Mouse (Mus musculus): ENCODE results near the gene Ugdh. TPM values are rescaled to one million over a fixed set of nuclear protein-coding genes. Genes with fewer than 3 reads are reported as not detected.

Ugdh gene
- polyA plus RNA-seq, 1 experiment from 2014 or later = 70.3 TPM

- no peak overlapping the region for H3K4me2 ChIP-seq (replicated peaks; ENCODE audit: low read depth, low read length)
- H3K4me3 ChIP-seq (ENCODE audit: low read depth, low read length) = no peak overlapping the region
- H3K9me3 ChIP-seq (ENCODE audit: control insufficient read depth, low read length) = no peaks in the 10 kb centered on the region
- ATAC-seq (ENCODE audit: low FRiP score) (no peak), DNase-seq (ENCODE audit: low spot score) (no peak)
- no peak overlapping the region for H3K9ac ChIP-seq (ENCODE audit: low read depth, low read length)
- 85% methylated on average over 6 of the region's 6 CpGs for WGBS
- no peaks in the 10 kb centered on the region for H3K36me3 ChIP-seq (ENCODE audit: control insufficient read depth, insufficient read depth, low read length)
- H3K4me1 ChIP-seq (replicated peaks; ENCODE audit: control insufficient read depth, insufficient read depth, low read length) = no peaks in the 10 kb centered on the region
- no peak overlapping the region for H3K27ac ChIP-seq (ENCODE audit: low read depth, low read length)
- no peaks in the 10 kb centered on the region for H3K27me3 ChIP-seq (ENCODE audit: control insufficient read depth, insufficient read depth, low read length)
These were observed 14.9 kb downstream of the Ugdh start for GRCm38 (mm10) chr5:65420822-65421221.

GRCm38 (mm10) chr5:65419136-65419535, 16.6 kb downstream of the Ugdh start:
- H3K4me1 ChIP-seq (replicated peaks; ENCODE audit: control insufficient read depth, insufficient read depth, low read length) = no peaks in the 10 kb centered on the region
- H3K4me3 ChIP-seq (ENCODE audit: low read depth, low read length) = no peak overlapping the region
- no peaks in the 10 kb centered on the region for H3K27me3 ChIP-seq (ENCODE audit: control insufficient read depth, insufficient read depth, low read length)
- H3K4me2 ChIP-seq (replicated peaks; ENCODE audit: low read depth, low read length) = no peak overlapping the region
- WGBS = 83% methylated on average over 10 of the region's 10 CpGs
- no peak overlapping the region for H3K9ac ChIP-seq (ENCODE audit: low read depth, low read length)
- no peak overlapping the region for H3K27ac ChIP-seq (ENCODE audit: low read depth, low read length)
- no peaks in the 10 kb centered on the region for H3K36me3 ChIP-seq (ENCODE audit: control insufficient read depth, insufficient read depth, low read length)
- no peaks in the 10 kb centered on the region for H3K9me3 ChIP-seq (ENCODE audit: control insufficient read depth, low read length)
- ATAC-seq (ENCODE audit: low FRiP score) (no peak), DNase-seq (ENCODE audit: low spot score) (no peak)

GRCm38 (mm10) chr5:65415653-65416458, 19.9 kb downstream of the Ugdh start:
- H3K9me3 ChIP-seq (ENCODE audit: control insufficient read depth, low read length) = no peaks in the 10 kb centered on the region
- ATAC-seq (ENCODE audit: low FRiP score) = no peak
- H3K27ac ChIP-seq (ENCODE audit: low read depth, low read length) = 0 out of 2 replicates have a peak overlapping the region, but pooled peaks have one; percentile 27
- no peak overlapping the region for H3K4me3 ChIP-seq (ENCODE audit: low read depth, low read length)
- peak; percentile 47 for DNase-seq (ENCODE audit: low spot score)
- H3K4me2 ChIP-seq (replicated peaks; ENCODE audit: low read depth, low read length) = no peak overlapping the region
- 22% methylated on average over 26 of the region's 26 CpGs for WGBS
- H3K9ac ChIP-seq (ENCODE audit: low read depth, low read length) = 0 out of 2 replicates have a peak overlapping the region, but pooled peaks have one; percentile 16
- no peaks in the 10 kb centered on the region for H3K4me1 ChIP-seq (replicated peaks; ENCODE audit: control insufficient read depth, insufficient read depth, low read length)
- no peaks in the 10 kb centered on the region for H3K27me3 ChIP-seq (ENCODE audit: control insufficient read depth, insufficient read depth, low read length)
- H3K36me3 ChIP-seq (ENCODE audit: control insufficient read depth, insufficient read depth, low read length) = peaks cover 3% of the 10 kb centered on the region; the same call in 1 of the 2 replicates

GRCm38 (mm10) chr5:65407989-65408388, 27.8 kb downstream of the Ugdh start:
- ATAC-seq (ENCODE audit: low FRiP score) (no peak), DNase-seq (ENCODE audit: low spot score) (peak; percentile 6)
- Histone ChIP-seq H3K4me1 (replicated peaks; ENCODE audit: control insufficient read depth, insufficient read depth, low read length) (no peaks in the 10 kb centered on the region), H3K27ac (ENCODE audit: low read depth, low read length) (no peak overlapping the region), H3K4me2 (replicated peaks; ENCODE audit: low read depth, low read length) (no peak overlapping the region), H3K9me3 (ENCODE audit: control insufficient read depth, low read length) (no peaks in the 10 kb centered on the region), H3K36me3 (ENCODE audit: control insufficient read depth, insufficient read depth, low read length) (peaks cover 6% of the 10 kb centered on the region; the same call in 1 of the 2 replicates), H3K27me3 (ENCODE audit: control insufficient read depth, insufficient read depth, low read length) (no peaks in the 10 kb centered on the region), H3K4me3 (ENCODE audit: low read depth, low read length) (no peak overlapping the region), H3K9ac (ENCODE audit: low read depth, low read length) (no peak overlapping the region)
- WGBS = 37% methylated on average over 12 of the region's 12 CpGs

- no peaks in the 10 kb centered on the region for H3K27me3 ChIP-seq (ENCODE audit: control insufficient read depth, insufficient read depth, low read length)
- H3K36me3 ChIP-seq (ENCODE audit: control insufficient read depth, insufficient read depth, low read length) = 0 out of 2 replicates have a peak, but pooled peaks cover 3% of the 10 kb centered on the region
- ATAC-seq (ENCODE audit: low FRiP score) (no peak; the same call in 1 of the 2 replicates), DNase-seq (ENCODE audit: low spot score) (peak; percentile 80)
- H3K27ac ChIP-seq (ENCODE audit: low read depth, low read length) = no peak overlapping the region
- no peaks in the 10 kb centered on the region for H3K9me3 ChIP-seq (ENCODE audit: control insufficient read depth, low read length)
- no peak overlapping the region for H3K9ac ChIP-seq (ENCODE audit: low read depth, low read length)
- no peak overlapping the region for H3K4me2 ChIP-seq (replicated peaks; ENCODE audit: low read depth, low read length)
- 31% methylated on average over 2 of the region's 2 CpGs for WGBS
- no peaks in the 10 kb centered on the region for H3K4me1 ChIP-seq (replicated peaks; ENCODE audit: control insufficient read depth, insufficient read depth, low read length)
- H3K4me3 ChIP-seq (ENCODE audit: low read depth, low read length) = no peak overlapping the region
These were observed 34.3 kb downstream of the Ugdh start for GRCm38 (mm10) chr5:65401251-65401994.

GRCm38 (mm10) chr5:65394425-65394824, 41.3 kb downstream of the Ugdh start:
- H3K4me2 ChIP-seq (replicated peaks; ENCODE audit: low read depth, low read length) = no peak overlapping the region
- H3K27me3 ChIP-seq (ENCODE audit: control insufficient read depth, insufficient read depth, low read length) = no peaks in the 10 kb centered on the region
- 0 out of 2 replicates have a peak, but pooled peaks cover 4% of the 10 kb centered on the region for H3K4me1 ChIP-seq (replicated peaks; ENCODE audit: control insufficient read depth, insufficient read depth, low read length)
- H3K9ac ChIP-seq (ENCODE audit: low read depth, low read length) = no peak overlapping the region
- 94% methylated on average over 7 of the region's 7 CpGs for WGBS
- H3K36me3 ChIP-seq (ENCODE audit: control insufficient read depth, insufficient read depth, low read length) = 0 out of 2 replicates have a peak, but pooled peaks cover 2% of the 10 kb centered on the region
- H3K4me3 ChIP-seq (ENCODE audit: low read depth, low read length) = no peak overlapping the region
- H3K27ac ChIP-seq (ENCODE audit: low read depth, low read length) = no peak overlapping the region
- DNase-seq (ENCODE audit: low spot score) (no peak), ATAC-seq (ENCODE audit: low FRiP score) (no peak)
- no peaks in the 10 kb centered on the region for H3K9me3 ChIP-seq (ENCODE audit: control insufficient read depth, low read length)

GRCm38 (mm10) chr5:65391753-65392152, 44.0 kb downstream of the Ugdh start:
- ATAC-seq (ENCODE audit: low FRiP score) = peak; percentile 66
- H3K36me3 ChIP-seq (ENCODE audit: control insufficient read depth, insufficient read depth, low read length) = peaks cover 8% of the 10 kb centered on the region; the same call in 1 of the 2 replicates

GRCm38 (mm10) chr5:65390648-65391644, 44.8 kb downstream of the Ugdh start, which contains the start of the genes Rpl9 and Lias:
Gene Rpl9, minus strand, starts transcription at chr5:65391444.
Gene Lias, plus strand, starts transcription at chr5:65391497.
- H3K27me3 ChIP-seq (ENCODE audit: control insufficient read depth, insufficient read depth, low read length) = no peaks in the 10 kb centered on the region
- peak; percentile 98 for DNase-seq (ENCODE audit: low spot score)
- H3K9ac ChIP-seq (ENCODE audit: low read depth, low read length) = peak within 1 kb of the TSS; percentile 99
- peak; percentile 98 for ATAC-seq (ENCODE audit: low FRiP score)
- no peaks in the 10 kb centered on the region for H3K9me3 ChIP-seq (ENCODE audit: control insufficient read depth, low read length)
- H3K36me3 ChIP-seq (ENCODE audit: control insufficient read depth, insufficient read depth, low read length) = peaks cover 8% of the 10 kb centered on the region; the same call in 1 of the 2 replicates
- H3K27ac ChIP-seq (ENCODE audit: low read depth, low read length) = peak within 1 kb of the TSS; percentile 89
- H3K4me1 ChIP-seq (replicated peaks; ENCODE audit: control insufficient read depth, insufficient read depth, low read length) = 0 out of 2 replicates have a peak, but pooled peaks cover 4% of the 10 kb centered on the region
- WGBS = under 1% methylated on average over 83 of the region's 83 CpGs
- peak within 1 kb of the TSS; percentile 97 for H3K4me3 ChIP-seq (ENCODE audit: low read depth, low read length)
- H3K4me2 ChIP-seq (replicated peaks; ENCODE audit: low read depth, low read length) = peak within 1 kb of the TSS; percentile 76

More at GRCm38 (mm10) chr5:65391753-65392152, 44.0 kb downstream of the Ugdh start:
- Histone ChIP-seq H3K27ac (ENCODE audit: low read depth, low read length) (0 out of 2 replicates have a peak overlapping the region, but pooled peaks have one; percentile 14), H3K9me3 (ENCODE audit: control insufficient read depth, low read length) (no peaks in the 10 kb centered on the region), H3K4me3 (ENCODE audit: low read depth, low read length) (peak overlapping the region; percentile 97), H3K27me3 (ENCODE audit: control insufficient read depth, insufficient read depth, low read length) (no peaks in the 10 kb centered on the region), H3K4me2 (replicated peaks; ENCODE audit: low read depth, low read length) (peak overlapping the region; percentile 61), H3K4me1 (replicated peaks; ENCODE audit: control insufficient read depth, insufficient read depth, low read length) (0 out of 2 replicates have a peak, but pooled peaks cover 4% of the 10 kb centered on the region), H3K9ac (ENCODE audit: low read depth, low read length) (peak overlapping the region; percentile 58)
- 5% methylated on average over 12 of the region's 12 CpGs for WGBS
- DNase-seq (ENCODE audit: low spot score) = peak; percentile 49
